In genomic region chr6:64568599-64568998, GRCm38 (mm10) we compare ENCODE assay signal across 10 mouse cellular contexts.
A peak's percentile ranks its signal among the peaks of the same experiment; 100 is the strongest.
DNase-seq lines count a peak whose midpoint lies in the region; ATAC-seq and TF ChIP-seq lines count a peak whose summit lies in the region.
"Had no signal": no experiment of that assay in that cellular context is flagged by ENCODE, and none has a peak within 500 bp of the region (broad histone marks: within the 10 kb centered on the region; RNA-seq: fewer than 3 reads in every experiment).

No protein-coding gene starts in this region.

- ATAC-seq in forebrain, embryonic 15.5 days (replicated peaks) = no peak

- no peaks in the 10 kb centered on the region for H3K27me3 ChIP-seq in forebrain, embryonic 15.5 days
- H3K27me3 ChIP-seq: stomach, embryonic 15.5 days had no signal

- no peak overlapping the region for H3K9ac ChIP-seq in forebrain, embryonic 15.5 days (replicated peaks)
- H3K9ac ChIP-seq: liver, embryonic 14.5 days; stomach, embryonic 15.5 days had no signal

- 67% methylated on average over 5 of the region's 5 CpGs for WGBS in forebrain, embryonic 15.5 days

- no peaks in the 10 kb centered on the region for H3K4me1 ChIP-seq in forebrain, embryonic 15.5 days
- H3K4me1 ChIP-seq: stomach, embryonic 15.5 days had no signal

- H3K4me3 ChIP-seq in forebrain, embryonic 15.5 days = no peak overlapping the region
- H3K4me3 ChIP-seq: stomach, embryonic 15.5 days had no signal

- no peak overlapping the region for H3K4me2 ChIP-seq in forebrain, embryonic 15.5 days (replicated peaks)
- H3K4me2 ChIP-seq: stomach, embryonic 15.5 days had no signal

- no peaks in the 10 kb centered on the region for H3K36me3 ChIP-seq in forebrain, embryonic 15.5 days
- H3K36me3 ChIP-seq: stomach, embryonic 15.5 days had no signal

- TF ChIP-seq CTCF in brain, embryonic 14.5 days (IDR thresholded peaks at IDR 0.05; ENCODE audit: borderline replicate concordance, extremely low read depth, insufficient read depth, insufficient read length) = peak; percentile 68

- no peaks in the 10 kb centered on the region for H3K9me3 ChIP-seq in forebrain, embryonic 15.5 days
- H3K9me3 ChIP-seq: stomach, embryonic 15.5 days had no signal

- H3K27ac ChIP-seq in forebrain, embryonic 15.5 days (replicated peaks) = no peak overlapping the region
- H3K27ac ChIP-seq: liver, embryonic 14.5 days; stomach, embryonic 15.5 days had no signal

- TF ChIP-seq POLR2A in brain, embryonic 14.5 days (IDR thresholded peaks at IDR 0.05; ENCODE audit: borderline replicate concordance, extremely low read depth, insufficient read depth, insufficient read length, poor library complexity, severe bottlenecking) = no peak

- peak; percentile 29 to 34 for DNase-seq in cerebellum, adult 18-20 months
- DNase-seq in cerebellum, adult 8-10 months = no peak
- DNase-seq in kidney, postnatal 4 days = peak; percentile 57 to 61
- DNase-seq in kidney, adult 8-10 months = no peak
- peak; percentile 42 for DNase-seq in brain, embryonic 14.5 days (ENCODE audit: low read depth)
- DNase-seq in layer of hippocampus, postnatal 36 days = peak; percentile 28 to 42
- peak; percentile 62 for DNase-seq in testis, postnatal 10 days (ENCODE audit: low spot score)

Comparison
In these comparisons a context has a peak if more than half of its experiments do, and no peak if none do; other contexts are left out.
1. DNase-seq: peak in cerebellum, adult 18-20 months (2 of 2), kidney, postnatal 4 days (2 of 2), brain, embryonic 14.5 days (single experiment), layer of hippocampus, postnatal 36 days (2 of 2) and testis, postnatal 10 days (single experiment); none in cerebellum, adult 8-10 months (single experiment) and kidney, adult 8-10 months (0 of 2).